Mouse (Mus musculus) spleen, postnatal 10 days (tissue): ENCODE measurements around the gene Eif1ad.
A peak's percentile ranks its signal among the peaks of the same experiment; 100 is the strongest.
"Not testable (repeated sequence)": the region's sequence is repeated elsewhere in the genome, so short reads cannot be mapped to it uniquely, and the experiment has no call there.

Source experiments
- DNase-seq, 2 experiments: peaks; one replicate each; pipeline ENCODE4 v3.0.0; 2021 to 2022; ENCODE audit warnings: low spot score in 2 of 2

Eif1ad gene

DNA sequence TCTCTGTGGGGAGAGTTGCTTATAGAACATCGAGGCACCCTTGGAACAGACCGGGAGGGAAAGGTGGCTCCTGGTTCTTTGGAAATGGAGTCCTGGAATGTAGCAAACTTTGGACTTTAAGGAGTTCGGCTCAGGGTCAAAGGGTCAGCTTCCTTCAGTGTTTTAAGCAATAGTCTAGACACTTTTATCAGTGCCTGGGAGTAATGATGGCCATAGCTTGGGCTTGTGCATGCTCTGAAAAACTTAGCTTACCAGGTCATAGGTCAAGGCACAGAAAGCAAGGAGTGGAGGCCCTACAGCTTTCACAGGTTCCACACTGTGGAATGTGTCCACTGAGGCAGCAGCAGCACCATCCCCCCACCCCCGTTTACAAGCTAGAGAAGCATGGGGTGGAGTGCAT, 8.2 kb downstream of the Eif1ad start:
- DNase-seq: no peak

- no peak for DNase-seq
Measured at GRCm38 (mm10) chr19:5377446-5377845, 10.9 kb downstream of the Eif1ad start.

DNA sequence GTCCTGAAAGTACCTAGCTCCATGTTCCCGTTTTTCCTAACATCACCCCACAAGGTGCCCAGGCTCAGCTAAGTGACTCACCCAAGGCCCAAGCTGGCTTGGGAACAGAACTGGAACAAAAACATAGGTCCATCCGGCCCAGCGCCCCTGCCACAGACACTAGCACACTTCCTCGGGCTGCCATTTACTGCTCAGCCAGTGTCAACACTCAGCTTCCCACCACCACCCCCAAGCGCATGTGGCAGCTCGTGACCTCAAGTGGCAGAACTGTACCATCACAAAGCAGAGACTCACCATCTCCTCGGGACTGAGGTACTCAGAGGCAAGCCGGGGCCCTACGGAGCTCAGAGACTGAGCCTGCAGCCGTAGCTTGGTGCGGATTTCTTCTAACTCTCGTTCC, 16.8 kb downstream of the Eif1ad start:
- no peak for DNase-seq

DNA sequence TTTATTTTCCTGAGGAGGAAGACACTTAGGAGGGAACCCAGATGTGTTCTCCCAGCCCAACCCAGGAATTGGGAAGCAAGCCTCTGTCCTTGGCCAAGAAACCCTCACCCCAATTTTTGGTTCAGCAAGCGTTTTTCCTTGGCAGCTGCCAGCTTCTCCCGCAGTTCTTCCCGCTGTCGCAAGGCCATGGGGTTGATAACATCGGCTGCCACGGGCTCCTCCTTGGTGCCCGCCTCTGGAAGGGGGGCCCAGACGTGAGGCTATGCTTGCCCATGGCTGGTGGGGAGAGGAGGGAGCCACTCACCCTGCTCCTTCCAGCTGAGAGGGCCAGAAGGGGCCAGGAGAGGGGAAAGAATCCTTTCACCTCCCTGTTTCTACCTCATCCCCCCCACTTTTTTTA, 18.2 kb downstream of the Eif1ad start:
- DNase-seq: no peak

DNA sequence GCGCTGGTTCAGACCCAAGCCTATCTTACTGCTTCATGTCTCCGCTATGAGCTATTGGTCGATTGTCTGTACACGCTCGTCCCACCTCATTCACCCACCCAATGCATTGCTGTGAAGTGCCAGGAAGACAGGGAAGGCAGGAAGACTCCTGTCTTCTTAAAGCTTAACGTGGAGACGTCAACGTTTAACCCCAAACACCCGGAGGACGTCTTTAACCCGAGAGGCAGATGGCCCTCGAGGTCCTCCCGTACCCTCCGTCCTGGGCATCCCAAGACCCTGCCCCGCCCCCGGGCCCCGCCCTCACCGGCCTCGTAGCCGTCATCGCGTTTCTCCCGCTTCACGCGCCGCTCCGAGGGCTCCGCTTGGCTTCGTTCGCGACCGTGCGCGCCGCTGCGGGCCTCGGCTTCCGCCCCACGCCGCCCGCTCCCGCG, 21.5 kb downstream of the Eif1ad start:
- peak in 1 of 2 experiments; percentile 56 for DNase-seq

DNA sequence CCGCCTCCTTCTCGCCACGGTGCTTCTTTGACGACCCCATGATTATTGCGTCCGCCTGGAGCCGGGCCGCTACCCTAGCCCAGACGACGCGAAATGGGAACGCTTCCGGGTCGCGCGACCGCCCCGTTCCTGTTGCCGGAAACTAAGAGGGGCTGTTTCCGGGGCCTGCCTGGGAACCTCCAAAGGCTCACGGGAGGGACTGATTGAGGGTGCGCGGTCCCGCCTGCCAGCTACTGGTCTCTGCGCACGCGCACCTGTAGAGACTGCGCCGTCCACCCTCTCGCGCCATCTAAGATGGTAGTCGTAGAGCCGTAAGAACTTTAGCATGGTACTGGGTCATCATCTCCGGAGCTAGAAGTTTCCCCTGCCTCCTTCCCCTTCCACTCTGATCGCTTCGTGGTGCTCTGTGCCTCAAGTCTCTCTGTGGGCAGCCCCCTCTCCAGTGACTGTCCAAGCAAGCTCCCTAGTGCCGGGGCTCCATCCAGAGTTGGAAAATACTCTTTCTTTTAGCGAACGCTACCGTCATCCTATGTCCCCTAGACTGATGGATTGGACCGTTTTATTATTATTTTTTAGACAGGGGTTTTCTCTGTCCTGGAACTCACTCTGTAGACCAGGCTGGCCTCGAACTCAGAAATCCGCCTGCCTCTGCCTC, 22.2 kb downstream of the Eif1ad start, which contains the start of gene Sart1:
Gene Sart1 (minus strand): TSS at position 116 of the 655 bp plus-strand sequence.
- peak; percentile 85 to 96 for DNase-seq

- peak; percentile 71 to 76 for DNase-seq
Measured at GRCm38 (mm10) chr19:5389647-5390046, 23.1 kb downstream of the Eif1ad start.

- DNase-seq: no peak
Measured at GRCm38 (mm10) chr19:5390416-5390815, 23.9 kb downstream of the Eif1ad start.

- no peak for DNase-seq
Measured at GRCm38 (mm10) chr19:5392892-5393291, 26.4 kb downstream of the Eif1ad start.

DNA sequence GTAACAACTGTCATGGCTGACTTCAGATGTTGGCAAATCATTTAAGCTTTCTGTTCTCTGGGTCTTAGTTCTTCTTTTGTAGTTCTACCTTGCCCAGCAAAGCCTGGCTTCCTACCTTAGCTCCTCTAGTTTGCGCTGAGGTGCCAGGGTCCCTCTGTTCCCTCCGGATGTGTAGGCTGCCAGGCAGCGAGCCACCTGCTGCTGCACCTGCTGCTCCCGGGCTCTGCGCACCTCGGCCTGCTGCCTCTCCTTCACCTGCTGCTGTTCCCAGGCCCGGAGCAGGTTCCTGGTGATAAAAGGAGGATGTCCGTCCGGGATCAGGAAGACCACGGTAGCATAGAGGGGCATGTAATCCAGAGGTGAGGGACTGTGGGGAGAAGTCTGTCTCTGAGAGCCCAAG, 27.6 kb downstream of the Eif1ad start:
- DNase-seq: no peak

DNA sequence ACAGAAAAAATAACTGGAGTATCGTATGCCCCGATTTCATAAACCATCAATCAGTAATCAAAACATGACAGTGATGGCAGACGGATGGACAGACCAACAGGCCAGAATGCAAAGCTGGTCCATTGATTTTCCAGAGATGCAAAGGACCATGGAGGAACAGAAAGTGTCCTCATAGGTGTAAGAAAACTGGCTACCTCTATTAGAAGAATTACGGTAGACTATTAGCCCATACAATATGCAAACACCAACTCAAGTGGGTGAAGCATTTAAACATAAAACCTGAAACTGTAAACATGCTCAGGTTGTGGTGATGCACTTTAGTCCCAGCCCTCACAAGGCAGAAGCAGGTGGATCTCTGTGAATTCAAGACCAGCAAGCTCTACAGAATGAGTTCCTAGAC, 28.8 kb downstream of the Eif1ad start:
- no peak for DNase-seq

- DNase-seq: not testable (repeated sequence)
Measured at GRCm38 (mm10) chr19:5401073-5401472, 34.5 kb downstream of the Eif1ad start.

DNA sequence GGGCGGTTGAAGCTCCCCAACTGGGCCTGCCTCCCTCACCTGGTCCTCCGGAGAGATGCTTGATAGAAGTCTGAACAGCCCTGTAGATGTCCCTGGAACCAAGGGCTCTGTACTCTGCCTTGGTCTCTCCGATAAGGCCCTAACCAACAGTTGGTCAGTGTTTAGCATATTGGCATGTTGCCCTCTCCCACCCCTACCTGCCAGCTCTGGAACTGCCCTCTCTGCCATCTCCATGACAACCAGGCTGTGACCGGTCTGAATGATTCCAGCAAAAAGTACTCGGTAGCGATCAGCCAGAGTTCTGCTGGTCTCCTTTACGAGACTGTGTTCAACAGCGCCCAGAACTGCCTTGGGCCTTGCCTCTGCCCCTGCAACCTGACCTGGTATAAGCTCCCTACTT, 35.8 kb downstream of the Eif1ad start, which contains the start of gene Tsga10ip:
Gene Tsga10ip (minus strand): TSS at position 234 of the 400 bp plus-strand sequence.
- no peak for DNase-seq

GRCm38 (mm10) chr19:5405924-5406323, 39.4 kb downstream of the Eif1ad start:
- DNase-seq: peak in 1 of 2 experiments; percentile 16

- DNase-seq: peak; percentile 41 to 56
Measured at GRCm38 (mm10) chr19:5406531-5407126, 40.1 kb downstream of the Eif1ad start.

DNA sequence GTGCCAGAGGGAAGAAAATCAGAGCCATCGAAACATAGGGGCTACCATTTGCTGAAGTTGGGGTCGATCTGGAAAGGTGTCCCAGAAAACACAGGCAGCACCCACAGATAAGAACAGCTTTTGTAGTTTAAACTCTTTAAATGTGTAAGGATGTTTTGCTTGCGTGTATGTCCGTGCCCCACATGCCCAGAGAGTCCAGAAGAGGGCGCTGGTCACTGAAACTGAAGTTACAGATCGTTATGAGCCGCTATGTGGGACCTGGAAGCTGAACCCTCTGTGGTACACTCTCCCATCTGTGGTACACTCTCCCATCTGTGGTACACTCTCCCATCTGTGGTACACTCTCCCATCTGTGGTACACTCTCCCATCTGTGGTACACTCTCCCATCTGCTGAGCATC, 40.6 kb downstream of the Eif1ad start:
- peak; percentile 55 to 82 for DNase-seq

- DNase-seq: peak in 1 of 2 experiments; percentile 17
Measured at GRCm38 (mm10) chr19:5408057-5409001, 41.8 kb downstream of the Eif1ad start.

GRCm38 (mm10) chr19:5409068-5409467, 42.5 kb downstream of the Eif1ad start:
- DNase-seq: peak in 1 of 2 experiments; percentile 20

- DNase-seq: no peak
Measured at GRCm38 (mm10) chr19:5410641-5411040, 44.1 kb downstream of the Eif1ad start.

DNA sequence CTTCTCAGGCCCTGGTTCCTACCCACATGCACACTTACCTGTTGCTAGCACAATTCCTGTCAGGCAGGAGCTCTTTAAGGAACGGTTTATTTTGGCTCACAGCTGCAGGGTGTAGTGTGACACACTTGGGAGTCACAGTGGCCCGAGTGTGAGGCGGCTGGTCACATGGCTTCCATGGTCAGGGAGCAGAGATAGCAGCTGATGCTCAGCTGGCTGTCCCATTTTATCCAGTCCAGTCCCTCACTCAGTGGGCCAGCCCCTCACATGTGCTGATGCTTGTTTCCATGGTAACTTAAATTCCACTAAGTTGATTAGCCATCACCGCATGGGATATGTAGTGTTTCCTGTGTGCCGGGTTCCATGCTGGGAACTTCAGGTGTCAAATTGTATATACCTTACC, 45.4 kb downstream of the Eif1ad start:
- DNase-seq: no peak

- no peak for DNase-seq
Measured at GRCm38 (mm10) chr19:5413840-5414239, 47.3 kb downstream of the Eif1ad start.

DNA sequence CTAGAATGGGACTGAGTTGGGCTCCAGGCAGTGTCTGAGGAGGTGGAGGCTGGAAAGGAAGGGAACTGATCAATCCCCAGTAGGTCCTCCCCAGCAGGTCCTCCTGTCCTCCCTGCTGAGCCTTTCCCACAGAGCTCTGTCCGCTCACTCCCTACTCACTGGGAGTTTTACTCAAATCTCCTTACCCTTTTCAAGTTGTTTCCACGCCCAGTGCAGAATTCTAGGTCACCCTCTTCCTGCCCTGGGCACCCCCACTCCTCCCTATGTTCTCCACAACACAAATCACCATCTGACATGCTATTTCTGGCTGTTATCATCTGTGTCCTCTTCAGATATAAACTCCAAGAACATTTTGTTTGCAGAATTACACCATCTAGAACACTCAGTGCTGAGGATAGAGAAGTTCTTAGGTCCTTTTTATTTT, 48.0 kb downstream of the Eif1ad start:
- no peak for DNase-seq
